Mouse (Mus musculus): ENCODE measurements around the gene Sh3pxd2b. TPM values are rescaled to one million over a fixed set of nuclear protein-coding genes. Genes with fewer than 3 reads are reported as not detected.

Sh3pxd2b gene
- polyA plus RNA-seq, 1 experiment, result not detected

GRCm38 (mm10) chr11:32348433-32349283 is 1.0 kb downstream of the Sh3pxd2b start:
- H3K4me3 ChIP-seq (ENCODE audit: insufficient read depth, low read depth, low read length), result peak overlapping the region; percentile 70
- no peak overlapping the region; the same call in 1 of the 2 replicates for H3K27ac ChIP-seq (ENCODE audit: insufficient read depth, low read depth, low read length)
- peaks cover 21% of the 10 kb centered on the region for H3K4me1 ChIP-seq (ENCODE audit: control insufficient read depth, insufficient read depth, low read length)
- 41% methylated on average over 9 of the region's 9 CpGs for WGBS
- TF ChIP-seq POLR2A (IDR thresholded peaks at IDR 0.05; ENCODE audit: insufficient read depth, low read depth, low read length) (no peak), CTCF (IDR thresholded peaks at IDR 0.05; ENCODE audit: insufficient read depth, low read depth, low read length) (no peak)

GRCm38 (mm10) chr11:32349284-32349953 is 1.8 kb downstream of the Sh3pxd2b start:
- Histone ChIP-seq H3K4me1 (ENCODE audit: control insufficient read depth, insufficient read depth, low read length) (peaks cover 21% of the 10 kb centered on the region), H3K27ac (ENCODE audit: insufficient read depth, low read depth, low read length) (no peak overlapping the region; the same call in 1 of the 2 replicates), H3K4me3 (ENCODE audit: insufficient read depth, low read depth, low read length) (0 out of 2 replicates have a peak overlapping the region, but pooled peaks have one; percentile 2)
- TF ChIP-seq CTCF (IDR thresholded peaks at IDR 0.05; ENCODE audit: insufficient read depth, low read depth, low read length) (no peak), POLR2A (IDR thresholded peaks at IDR 0.05; ENCODE audit: insufficient read depth, low read depth, low read length) (no peak)
- WGBS, result 61% methylated on average over 13 of the region's 13 CpGs

GRCm38 (mm10) chr11:32352946-32353345 is 5.3 kb downstream of the Sh3pxd2b start:
- 50% methylated on average over 6 of the region's 6 CpGs for WGBS
- no peak overlapping the region for H3K27ac ChIP-seq (ENCODE audit: insufficient read depth, low read depth, low read length)
- H3K4me3 ChIP-seq (ENCODE audit: insufficient read depth, low read depth, low read length), result no peak overlapping the region
- no peak for TF ChIP-seq CTCF (IDR thresholded peaks at IDR 0.05; ENCODE audit: insufficient read depth, low read depth, low read length)
- TF ChIP-seq POLR2A (IDR thresholded peaks at IDR 0.05; ENCODE audit: insufficient read depth, low read depth, low read length), result no peak
- H3K4me1 ChIP-seq (ENCODE audit: control insufficient read depth, insufficient read depth, low read length), result peaks cover 31% of the 10 kb centered on the region

GRCm38 (mm10) chr11:32355377-32355776 is 7.8 kb downstream of the Sh3pxd2b start:
- TF ChIP-seq POLR2A (IDR thresholded peaks at IDR 0.05; ENCODE audit: insufficient read depth, low read depth, low read length), result no peak
- TF ChIP-seq CTCF (IDR thresholded peaks at IDR 0.05; ENCODE audit: insufficient read depth, low read depth, low read length), result no peak
- Histone ChIP-seq H3K27ac (ENCODE audit: insufficient read depth, low read depth, low read length) (no peak overlapping the region), H3K4me1 (ENCODE audit: control insufficient read depth, insufficient read depth, low read length) (peaks cover 22% of the 10 kb centered on the region), H3K4me3 (ENCODE audit: insufficient read depth, low read depth, low read length) (no peak overlapping the region)
- WGBS, result 59% methylated on average over 1 of the region's 1 CpGs

- TF ChIP-seq CTCF (IDR thresholded peaks at IDR 0.05; ENCODE audit: insufficient read depth, low read depth, low read length), result no peak
- Histone ChIP-seq H3K4me1 (ENCODE audit: control insufficient read depth, insufficient read depth, low read length) (peaks cover 20% of the 10 kb centered on the region), H3K27ac (ENCODE audit: insufficient read depth, low read depth, low read length) (peak overlapping the region; percentile 24; the same call in 1 of the 2 replicates), H3K4me3 (ENCODE audit: insufficient read depth, low read depth, low read length) (no peak overlapping the region)
- WGBS, result 48% methylated on average over 9 of the region's 9 CpGs
These were observed 10.1 kb downstream of the Sh3pxd2b start for GRCm38 (mm10) chr11:32357686-32358085.

- 71% methylated on average over 6 of the region's 6 CpGs for WGBS
- Histone ChIP-seq H3K27ac (ENCODE audit: insufficient read depth, low read depth, low read length) (no peak overlapping the region), H3K4me3 (ENCODE audit: insufficient read depth, low read depth, low read length) (no peak overlapping the region), H3K4me1 (ENCODE audit: control insufficient read depth, insufficient read depth, low read length) (peaks cover 22% of the 10 kb centered on the region)
- no peak for TF ChIP-seq POLR2A (IDR thresholded peaks at IDR 0.05; ENCODE audit: insufficient read depth, low read depth, low read length)
These were observed 10.8 kb downstream of the Sh3pxd2b start for GRCm38 (mm10) chr11:32358399-32358798.

- no peak overlapping the region for H3K27ac ChIP-seq (ENCODE audit: insufficient read depth, low read depth, low read length)
- TF ChIP-seq POLR2A (IDR thresholded peaks at IDR 0.05; ENCODE audit: insufficient read depth, low read depth, low read length) (no peak), CTCF (IDR thresholded peaks at IDR 0.05; ENCODE audit: insufficient read depth, low read depth, low read length) (no peak)
These were observed 11.9 kb downstream of the Sh3pxd2b start for GRCm38 (mm10) chr11:32359566-32359965.

GRCm38 (mm10) chr11:32361774-32362173 is 14.2 kb downstream of the Sh3pxd2b start:
- Histone ChIP-seq H3K4me3 (ENCODE audit: insufficient read depth, low read depth, low read length) (no peak overlapping the region), H3K4me1 (ENCODE audit: control insufficient read depth, insufficient read depth, low read length) (peaks cover 30% of the 10 kb centered on the region), H3K27ac (ENCODE audit: insufficient read depth, low read depth, low read length) (no peak overlapping the region)
- TF ChIP-seq POLR2A (IDR thresholded peaks at IDR 0.05; ENCODE audit: insufficient read depth, low read depth, low read length), result no peak
- TF ChIP-seq CTCF (IDR thresholded peaks at IDR 0.05; ENCODE audit: insufficient read depth, low read depth, low read length), result no peak
- WGBS, result 93% methylated on average over 9 of the region's 9 CpGs

More at GRCm38 (mm10) chr11:32359566-32359965, 11.9 kb downstream of the Sh3pxd2b start:
- Histone ChIP-seq H3K4me1 (ENCODE audit: control insufficient read depth, insufficient read depth, low read length) (peaks cover 31% of the 10 kb centered on the region), H3K4me3 (ENCODE audit: insufficient read depth, low read depth, low read length) (no peak overlapping the region)
- 71% methylated on average over 4 of the region's 4 CpGs for WGBS

- Histone ChIP-seq H3K4me3 (ENCODE audit: insufficient read depth, low read depth, low read length) (no peak overlapping the region), H3K27ac (ENCODE audit: insufficient read depth, low read depth, low read length) (peak overlapping the region; percentile 39), H3K4me1 (ENCODE audit: control insufficient read depth, insufficient read depth, low read length) (peaks cover 29% of the 10 kb centered on the region)
- TF ChIP-seq CTCF (IDR thresholded peaks at IDR 0.05; ENCODE audit: insufficient read depth, low read depth, low read length) (no peak), POLR2A (IDR thresholded peaks at IDR 0.05; ENCODE audit: insufficient read depth, low read depth, low read length) (no peak)
- 73% methylated on average over 3 of the region's 3 CpGs for WGBS
These were observed 15.6 kb downstream of the Sh3pxd2b start for GRCm38 (mm10) chr11:32363188-32363587.
